ENCODE assay signal across 11 mouse cellular contexts in genomic region chr19:55747926-55748291, GRCm38 (mm10). TPM values are rescaled to one million over a fixed set of nuclear protein-coding genes. Genes with fewer than 3 reads are reported as not detected.
A peak's percentile ranks its signal among the peaks of the same experiment; 100 is the strongest.
DNase-seq lines count a peak whose midpoint lies in the region; ATAC-seq lines count a peak whose summit lies in the region.
"Had no signal": no experiment of that assay in that cellular context is flagged by ENCODE, and none has a peak within 500 bp of the region (broad histone marks: within the 10 kb centered on the region; RNA-seq: fewer than 3 reads in every experiment).

No protein-coding gene starts in this region.

- 42% methylated on average over 6 of the region's 6 CpGs for WGBS in heart, embryonic 11.5 days (ENCODE audit: insufficient replicate concordance)
- 58% methylated on average over 6 of the region's 6 CpGs for WGBS in liver, embryonic 11.5 days
- WGBS in liver, embryonic 12.5 days (ENCODE audit: insufficient replicate concordance) = 57% methylated on average over 6 of the region's 6 CpGs
- WGBS in limb, embryonic 10.5 days = 17% methylated on average over 6 of the region's 6 CpGs
- 11% methylated on average over 6 of the region's 6 CpGs for WGBS in neural tube, embryonic 13.5 days

- no peaks in the 10 kb centered on the region for H3K9me3 ChIP-seq in heart, embryonic 11.5 days (replicated peaks; ENCODE audit: control insufficient read depth, low read length)
- no peaks in the 10 kb centered on the region for H3K9me3 ChIP-seq in liver, embryonic 11.5 days (ENCODE audit: control insufficient read depth, low read length)
- no peaks in the 10 kb centered on the region for H3K9me3 ChIP-seq in liver, embryonic 12.5 days (replicated peaks)
- no peaks in the 10 kb centered on the region for H3K9me3 ChIP-seq in limb, embryonic 10.5 days (replicated peaks)
- H3K9me3 ChIP-seq in neural tube, embryonic 13.5 days = no peaks in the 10 kb centered on the region
- H3K9me3 ChIP-seq: liver, embryonic 15.5 days had no signal

- H3K4me1 ChIP-seq in heart, embryonic 11.5 days (ENCODE audit: control insufficient read depth, insufficient read depth, low read length) = peaks cover 72% of the 10 kb centered on the region
- H3K4me1 ChIP-seq in liver, embryonic 11.5 days (replicated peaks; ENCODE audit: control insufficient read depth, insufficient read depth, low read length) = peaks cover 34% of the 10 kb centered on the region
- peaks cover 52% of the 10 kb centered on the region for H3K4me1 ChIP-seq in liver, embryonic 12.5 days
- H3K4me1 ChIP-seq in limb, embryonic 10.5 days = peaks cover 91% of the 10 kb centered on the region
- H3K4me1 ChIP-seq in neural tube, embryonic 13.5 days (replicated peaks) = peaks cover 96% of the 10 kb centered on the region

- H3K36me3 ChIP-seq in heart, embryonic 11.5 days (ENCODE audit: control insufficient read depth, insufficient read depth, low read length) = no peaks in the 10 kb centered on the region
- H3K36me3 ChIP-seq in liver, embryonic 11.5 days (ENCODE audit: control insufficient read depth, insufficient read depth, low read length) = no peaks in the 10 kb centered on the region
- H3K36me3 ChIP-seq in liver, embryonic 12.5 days = no peaks in the 10 kb centered on the region
- peaks cover 16% of the 10 kb centered on the region; the same call in 1 of the 2 replicates for H3K36me3 ChIP-seq in limb, embryonic 10.5 days
- no peaks in the 10 kb centered on the region for H3K36me3 ChIP-seq in neural tube, embryonic 13.5 days
- H3K36me3 ChIP-seq: liver, embryonic 15.5 days had no signal

- H3K4me2 ChIP-seq in heart, embryonic 11.5 days = peak overlapping the region; percentile 60
- H3K4me2 ChIP-seq in liver, embryonic 11.5 days = peak overlapping the region; percentile 43
- H3K4me2 ChIP-seq in liver, embryonic 12.5 days = no peak overlapping the region
- H3K4me2 ChIP-seq in neural tube, embryonic 13.5 days = peak overlapping the region; percentile 27; the same call in 1 of the 2 replicates
- H3K4me2 ChIP-seq: liver, embryonic 15.5 days had no signal

- DNase-seq in heart, postnatal 4 days = no peak
- DNase-seq in liver, embryonic 11.5 days (ENCODE audit: low spot score) = no peak
- no peak for DNase-seq in limb, embryonic 10.5 days (ENCODE audit: low spot score)
- DNase-seq in urinary bladder, postnatal 36 days (ENCODE audit: low spot score in 2 of 2) = no peak
- DNase-seq in spleen, postnatal 4 days (ENCODE audit: low spot score in 2 of 2) = no peak
- DNase-seq: cerebellum, adult 9-11 months had no signal

- no peak for ATAC-seq in heart, embryonic 11.5 days (replicated peaks; ENCODE audit: insufficient number of reproducible peaks, low FRiP score, low TSS enrichment)
- no peak for ATAC-seq in liver, embryonic 11.5 days (replicated peaks; ENCODE audit: low FRiP score)
- ATAC-seq in liver, embryonic 12.5 days = no peak
- no peak for ATAC-seq in neural tube, embryonic 13.5 days (ENCODE audit: low read depth)

- no peaks in the 10 kb centered on the region for H3K27me3 ChIP-seq in heart, embryonic 11.5 days (ENCODE audit: control insufficient read depth, insufficient read depth, low read length)
- peaks cover 37% of the 10 kb centered on the region for H3K27me3 ChIP-seq in liver, embryonic 11.5 days (replicated peaks; ENCODE audit: control insufficient read depth, insufficient read depth, low read length)
- H3K27me3 ChIP-seq in liver, embryonic 12.5 days (replicated peaks) = peaks cover 97% of the 10 kb centered on the region
- peaks cover 9% of the 10 kb centered on the region; the same call in 1 of the 2 replicates for H3K27me3 ChIP-seq in limb, embryonic 10.5 days (ENCODE audit: low read depth, poor library complexity, severe bottlenecking)
- H3K27me3 ChIP-seq in neural tube, embryonic 13.5 days = peaks cover 64% of the 10 kb centered on the region

- H3K4me3 ChIP-seq in heart, embryonic 11.5 days (ENCODE audit: low read depth, low read length) = no peak overlapping the region
- no peak overlapping the region for H3K4me3 ChIP-seq in liver, embryonic 11.5 days (ENCODE audit: low read depth, low read length)
- no peak overlapping the region for H3K4me3 ChIP-seq in liver, embryonic 12.5 days
- peak overlapping the region; percentile 94 for H3K4me3 ChIP-seq in limb, embryonic 10.5 days
- no peak overlapping the region for H3K4me3 ChIP-seq in neural tube, embryonic 13.5 days
- H3K4me3 ChIP-seq: erythroblast, embryonic 14.5 days; liver, embryonic 15.5 days had no signal

- H3K27ac ChIP-seq in heart, embryonic 11.5 days (ENCODE audit: low read depth, low read length) = no peak overlapping the region
- no peak overlapping the region for H3K27ac ChIP-seq in liver, embryonic 11.5 days (ENCODE audit: low read depth, low read length)
- H3K27ac ChIP-seq in liver, embryonic 12.5 days = no peak overlapping the region
- peak overlapping the region; percentile 79 for H3K27ac ChIP-seq in limb, embryonic 10.5 days
- no peak overlapping the region for H3K27ac ChIP-seq in neural tube, embryonic 13.5 days (replicated peaks)
- H3K27ac ChIP-seq: liver, embryonic 15.5 days had no signal

- no peak overlapping the region; the same call in 1 of the 2 replicates for H3K9ac ChIP-seq in heart, embryonic 11.5 days (ENCODE audit: low read depth, low read length)
- H3K9ac ChIP-seq in liver, embryonic 11.5 days (ENCODE audit: low read depth, low read length) = no peak overlapping the region
- no peak overlapping the region for H3K9ac ChIP-seq in liver, embryonic 12.5 days
- H3K9ac ChIP-seq in neural tube, embryonic 13.5 days = no peak overlapping the region
- H3K9ac ChIP-seq: liver, embryonic 15.5 days had no signal

RNA-seq across cellular contexts. Expression of gene Tcf7l2, which starts 6.3 kb away (rescaled TPM):
- polyA plus RNA-seq in heart, embryonic 11.5 days (2014; fragmentation: Nextera tagmentation; extraction: Ambion mirVana) = 67.1 and 82.0 TPM in 2 replicates
- total RNA-seq in heart, postnatal 4 days (2021) = 10 to 100 TPM; 24.6 to 28.6 TPM
- polyA plus RNA-seq in liver, embryonic 11.5 days (2014; fragmentation: Nextera tagmentation; extraction: Ambion mirVana) = 48.9 and 50.3 TPM in 2 replicates
- polyA plus RNA-seq in liver, embryonic 12.5 days (2016; fragmentation: Nextera tagmentation; extraction: Ambion mirVana) = 22.9 and 23.0 TPM in 2 replicates
- 96.4 and 166 TPM in 2 replicates for polyA plus RNA-seq in limb, embryonic 10.5 days (2016; fragmentation: Nextera tagmentation; extraction: Ambion mirVana)
- 18.4 and 29.2 TPM in 2 replicates for polyA plus RNA-seq in neural tube, embryonic 13.5 days (2015; fragmentation: Nextera tagmentation; extraction: Ambion mirVana)
